Mouse (Mus musculus) T-helper 17 cell (primary cell): ENCODE data around the gene Sod2.
"Not testable (repeated sequence)": the region's sequence is repeated elsewhere in the genome, so short reads cannot be mapped to it uniquely, and the experiment has no call there.

Experiments used
- in situ Hi-C, 2 experiments: fragments of 300-600 bp; cut with MboI, MseI; formaldehyde crosslinking; loops; 1 replicate in 1 of 2; 2 replicates in 1 of 2; pipeline ENCODE4 v1.15.1; 2025; ENCODE audit warnings: high pct_unique_total_duplicates in 2 of 2

The Sod2 gene

DNA sequence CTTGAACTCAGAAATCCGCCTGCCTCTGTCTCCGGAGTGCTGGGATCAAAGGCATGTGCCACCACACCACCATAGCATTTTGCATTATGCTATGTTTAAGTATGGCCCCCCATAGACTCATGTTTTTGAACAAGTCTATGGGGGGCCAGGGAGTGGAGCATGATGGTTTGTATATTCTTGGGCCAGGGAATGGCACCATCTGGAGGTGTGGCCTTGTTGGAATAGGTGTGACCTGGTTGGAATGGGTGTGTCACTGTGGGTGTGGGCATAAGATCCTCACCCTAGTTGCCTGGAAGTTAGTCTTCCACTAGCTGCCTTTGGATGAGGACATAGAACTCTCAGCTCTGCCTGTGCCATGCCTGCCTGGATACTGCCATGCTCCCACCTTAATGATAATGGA lies at the start of gene Sod2:
Gene Sod2, plus strand, starts transcription at position 301 of the 400 bp plus-strand sequence.
- in situ Hi-C loops, result not testable (repeated sequence)

DNA sequence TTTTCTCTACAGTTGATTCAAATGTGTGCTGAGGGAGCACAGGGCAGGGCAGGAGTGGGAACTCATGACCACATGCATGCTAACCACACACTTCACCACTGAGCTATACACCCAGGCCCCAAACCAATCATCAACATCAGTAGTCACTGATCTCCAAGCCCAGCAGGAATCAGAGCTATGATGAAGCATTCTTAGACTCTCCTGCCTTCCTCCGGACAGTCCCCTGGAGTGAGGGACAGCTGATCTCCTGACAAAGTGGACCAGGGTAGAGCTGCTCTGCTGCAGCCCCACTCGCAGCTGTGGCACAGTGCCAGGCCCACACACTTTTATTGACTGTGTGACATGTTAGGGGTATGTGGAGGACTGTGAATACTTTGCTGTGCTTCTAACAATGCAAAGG lies 47.3 kb upstream of the Sod2 start:
- in situ Hi-C loops, result not testable (repeated sequence)

GRCm38 (mm10) chr17:12960331-12960873 lies 46.2 kb upstream of the Sod2 start, which contains the start of gene Acat2:
Gene Acat2 (minus strand): TSS chr17:12960747.
- in situ Hi-C loops, result loop anchor here (5.0 to 10.0 kb wide), 3 partner anchors 33 to 1994 kb away; partner anchors contain the start of gene Pnldc1 (in 1 of the 2)

DNA sequence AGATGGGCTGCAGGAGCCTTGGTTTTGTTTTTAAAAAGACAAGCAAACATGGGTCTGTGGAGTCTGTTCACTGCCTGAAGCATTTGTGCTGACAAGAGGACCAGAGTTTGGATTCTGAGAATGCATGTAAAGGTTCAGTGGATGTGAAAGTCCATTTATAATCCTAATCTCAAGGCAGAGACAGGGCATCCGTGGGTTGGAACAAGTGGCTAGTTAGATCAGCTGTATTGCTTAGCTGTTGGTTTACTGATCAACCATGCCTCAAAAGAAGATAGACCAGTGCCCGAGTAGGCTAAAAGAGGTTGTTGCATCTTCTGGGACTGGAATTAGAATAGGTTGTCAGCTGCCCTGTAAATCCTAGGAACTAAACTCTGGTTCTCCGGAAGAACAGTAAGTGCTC lies 43.2 kb upstream of the Sod2 start:
- in situ Hi-C loops, result loop anchor here (5.0 to 10.0 kb wide), 3 partner anchors 36 to 1991 kb away; partner anchors contain the start of gene Pnldc1 (in 1 of the 2)

GRCm38 (mm10) chr17:12967173-12967572 lies 39.5 kb upstream of the Sod2 start:
- in situ Hi-C loops, result loop anchor here in 1 of 2 experiments (10.0 kb wide), 1 partner anchor 1988 kb away; no protein-coding TSS in a partner anchor

DNA sequence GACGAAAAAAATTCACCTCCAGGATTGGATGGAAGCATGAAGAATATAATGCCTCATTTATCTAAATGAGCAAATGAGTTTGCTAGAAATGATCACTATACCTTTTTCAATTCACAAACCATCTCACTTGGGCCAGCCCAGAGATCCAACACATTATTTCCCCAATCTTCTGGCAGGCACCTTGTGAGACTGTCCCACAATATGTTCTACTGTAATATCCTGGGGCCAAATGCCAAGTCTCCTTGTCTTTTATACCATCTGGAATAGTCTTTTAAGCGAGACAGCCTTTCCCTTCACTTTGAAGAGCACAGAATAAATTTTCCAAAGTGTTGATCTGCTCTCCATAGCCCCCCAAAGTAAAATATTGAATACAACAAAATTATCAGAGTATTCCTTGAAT lies 32.8 kb upstream of the Sod2 start:
- in situ Hi-C loops, result no loop called here

DNA sequence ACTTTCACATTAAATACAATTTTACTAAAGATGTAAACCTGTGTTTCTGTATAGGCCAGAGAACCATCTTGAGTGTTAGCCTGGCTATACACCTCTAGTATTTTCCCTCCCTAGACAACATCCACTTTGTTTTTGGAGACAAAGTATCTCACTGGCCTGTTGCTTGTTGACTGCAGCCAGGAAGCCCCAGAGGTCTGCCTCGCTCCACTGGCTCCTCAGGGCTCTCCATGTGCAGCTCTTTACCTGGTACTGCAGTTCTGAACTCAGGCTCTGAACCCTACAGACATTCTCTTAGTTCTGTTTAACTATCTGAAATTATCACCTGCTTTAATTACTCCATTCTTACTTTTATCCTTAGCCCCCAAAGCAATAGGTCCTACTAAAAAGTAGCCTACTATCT lies 28.1 kb upstream of the Sod2 start:
- in situ Hi-C loops, result no loop called here

- in situ Hi-C loops, result no loop called here
Measured at GRCm38 (mm10) chr17:12983988-12984387, 22.7 kb upstream of the Sod2 start.

GRCm38 (mm10) chr17:12988096-12988495 lies 18.6 kb upstream of the Sod2 start:
- in situ Hi-C loops, result not testable (repeated sequence)

DNA sequence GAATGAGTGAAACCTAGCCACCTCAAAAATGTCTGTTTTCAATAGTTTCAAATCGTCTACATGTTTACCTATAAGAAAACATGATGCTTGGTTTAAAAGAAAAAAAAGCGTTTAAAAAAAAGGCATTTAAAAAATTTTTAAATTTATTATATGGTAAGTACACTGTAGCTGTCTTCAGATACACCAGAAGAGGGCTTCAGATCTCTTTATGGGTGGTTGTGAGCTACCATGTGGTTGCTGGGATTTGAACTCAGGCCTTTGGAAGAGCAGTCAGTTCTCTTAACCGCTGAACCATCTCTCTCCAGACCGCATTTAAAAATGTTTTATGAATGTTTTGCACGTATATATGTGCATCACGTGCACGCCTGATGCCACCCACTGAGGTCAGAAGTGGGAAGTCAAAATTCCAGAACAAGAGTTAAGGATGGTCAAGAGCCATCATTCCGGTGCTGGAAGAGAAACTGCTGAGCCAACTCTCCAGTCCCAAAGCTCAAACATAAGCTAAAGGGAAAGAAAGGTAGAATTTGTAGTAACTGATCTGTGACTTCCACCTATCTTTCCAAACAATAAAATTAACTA lies 16.0 kb upstream of the Sod2 start:
- in situ Hi-C loops, result no loop called here

GRCm38 (mm10) chr17:12991194-12991634 lies 15.4 kb upstream of the Sod2 start:
- in situ Hi-C loops, result no loop called here

GRCm38 (mm10) chr17:12991635-12992358 lies 14.8 kb upstream of the Sod2 start:
- in situ Hi-C loops, result no loop called here

DNA sequence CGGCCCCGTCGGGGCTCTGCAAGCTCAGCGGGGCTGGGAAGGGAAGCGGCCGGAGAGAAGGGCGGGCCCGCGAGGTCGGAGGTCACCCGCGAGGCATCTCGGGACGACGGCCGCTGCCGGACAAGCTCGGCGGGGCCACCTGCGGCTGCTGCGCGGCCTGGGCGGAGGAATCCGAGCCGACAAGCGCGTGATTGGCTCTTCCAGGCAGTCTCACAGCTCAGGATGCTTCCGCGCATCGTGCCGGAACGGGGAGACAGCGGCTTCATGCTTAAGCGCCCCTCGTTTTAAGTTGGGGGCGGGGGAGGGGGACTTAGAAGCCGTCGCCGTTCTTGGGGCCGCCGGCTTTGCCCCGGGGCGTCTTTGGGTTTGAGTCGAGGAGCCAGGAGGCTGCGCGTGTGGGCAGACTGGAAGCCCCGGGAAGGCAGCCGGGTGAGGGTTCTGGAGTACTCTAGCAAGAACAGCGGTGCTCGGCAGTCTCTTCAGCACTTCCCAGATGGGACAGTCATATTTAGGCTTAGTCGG lies 14.1 kb upstream of the Sod2 start:
- in situ Hi-C loops, result no loop called here

GRCm38 (mm10) chr17:12994069-12994468 lies 12.6 kb upstream of the Sod2 start, which contains the start of gene Wtap:
Gene Wtap (minus strand): TSS chr17:12994169.
- in situ Hi-C loops, result no loop called here

DNA sequence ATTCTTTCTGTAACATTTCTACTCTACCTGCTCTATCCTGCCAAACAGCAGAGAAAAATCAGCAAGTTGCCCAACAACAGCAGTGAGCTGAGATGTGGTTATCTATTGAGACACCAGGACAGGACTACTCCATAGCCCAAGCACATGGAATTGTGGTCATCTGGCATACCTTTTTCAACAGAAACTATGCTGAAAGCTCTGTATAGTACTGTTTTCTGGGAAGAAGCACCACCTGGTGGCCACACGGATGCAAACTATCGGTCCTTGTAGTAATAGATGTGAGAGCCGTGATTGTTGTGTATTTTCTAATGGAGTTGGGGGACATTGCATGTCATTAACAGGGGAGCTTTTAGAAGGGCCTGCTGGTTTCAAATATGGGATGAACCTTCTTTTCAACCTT lies 10.3 kb upstream of the Sod2 start:
- in situ Hi-C loops, result no loop called here

- in situ Hi-C loops, result no loop called here
Measured at GRCm38 (mm10) chr17:12997890-12998289, 8.8 kb upstream of the Sod2 start.

DNA sequence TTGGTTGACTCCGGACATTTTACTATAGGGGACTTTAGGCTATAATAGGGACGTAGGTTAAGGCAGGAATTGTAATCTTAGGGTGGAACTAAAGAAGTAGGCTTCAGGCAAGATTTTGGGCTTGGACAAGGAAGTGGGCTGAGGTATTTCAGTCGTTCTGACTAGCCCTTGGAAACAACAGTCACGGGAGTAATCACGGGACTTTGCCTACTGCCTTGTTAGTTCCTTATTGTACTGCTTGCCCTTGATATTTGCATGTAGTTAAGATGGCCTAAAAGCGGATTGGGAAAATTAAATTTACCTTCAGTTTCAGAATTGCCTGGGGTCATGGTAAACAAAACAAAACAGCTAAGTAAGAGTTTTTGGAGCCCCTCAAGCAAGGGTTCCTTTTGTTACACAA lies 7.6 kb upstream of the Sod2 start:
- in situ Hi-C loops, result no loop called here

DNA sequence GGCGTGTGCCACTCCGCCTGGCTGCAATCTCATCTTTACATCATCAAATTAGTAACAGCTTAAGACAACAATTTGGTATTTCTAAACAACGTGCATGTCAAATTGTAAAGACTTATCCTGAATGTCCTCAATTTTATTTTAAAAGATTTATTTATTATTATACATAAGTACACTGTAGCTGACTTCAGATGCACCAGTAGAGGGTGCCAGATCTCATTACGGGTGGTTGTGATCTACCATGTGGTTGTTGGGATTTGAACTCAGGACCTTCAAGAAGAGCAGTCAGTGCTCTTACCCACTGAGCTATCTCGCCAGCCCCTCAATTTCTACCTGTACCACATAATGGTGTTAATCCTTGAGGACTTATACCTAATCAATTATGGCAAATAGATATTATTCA lies 4.4 kb upstream of the Sod2 start:
- in situ Hi-C loops, result not testable (repeated sequence)

- in situ Hi-C loops, result not testable (repeated sequence)
Measured at GRCm38 (mm10) chr17:13004436-13004835, 2.2 kb upstream of the Sod2 start.

DNA sequence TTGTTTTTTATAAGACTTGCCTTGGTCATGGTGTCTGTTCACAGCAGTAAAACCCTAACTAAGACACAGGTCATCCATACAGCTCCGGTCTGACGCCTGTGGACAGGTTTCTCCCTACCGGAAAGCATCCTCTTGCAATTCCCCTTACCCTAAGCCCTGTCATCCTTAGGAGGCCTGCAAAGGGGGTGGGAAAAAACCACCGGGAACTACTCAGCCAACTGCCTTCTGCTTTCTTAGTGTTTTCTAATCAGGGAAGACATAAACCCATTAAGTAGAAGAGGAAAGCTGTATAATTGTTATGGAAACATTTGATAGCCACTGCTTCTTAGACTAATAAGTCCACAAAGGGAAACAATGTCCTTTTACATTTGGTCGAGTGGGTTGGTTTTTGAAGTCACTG lies 338 bp downstream of the Sod2 start:
- in situ Hi-C loops, result no loop called here

- in situ Hi-C loops, result no loop called here
Measured at GRCm38 (mm10) chr17:13007730-13008425, 1.2 kb downstream of the Sod2 start.

DNA sequence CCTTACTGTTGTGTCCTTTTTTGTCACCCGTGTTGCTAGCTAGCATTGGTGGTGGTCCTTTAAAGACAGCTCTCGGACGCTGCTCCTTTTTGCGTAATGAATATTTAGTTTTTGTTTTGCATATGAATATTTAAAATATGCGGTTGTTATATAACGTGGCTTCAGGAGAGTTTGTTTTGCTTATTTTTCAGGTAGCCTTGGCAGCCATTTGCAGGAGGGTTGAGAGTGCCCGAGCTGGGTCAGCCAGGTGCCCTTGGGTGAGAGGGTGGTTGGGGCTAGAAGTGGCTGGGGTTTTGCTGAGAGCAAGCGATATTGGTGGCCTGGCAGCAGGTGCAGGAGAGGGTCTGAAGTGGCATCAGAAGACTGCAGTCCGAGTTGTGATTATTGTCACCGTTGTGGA lies 1.9 kb downstream of the Sod2 start:
- in situ Hi-C loops, result no loop called here
